Mouse (Mus musculus): ENCODE data around the gene Amotl1.

GRCm38 (mm10) chr9:14675707-14676691 is 31.1 kb upstream of the Amotl1 start:
- TF ChIP-seq CTCF (IDR thresholded peaks at IDR 0.05; ENCODE audit: insufficient read depth, low read length) (no peak), POLR2A (IDR thresholded peaks at IDR 0.05; ENCODE audit: borderline replicate concordance, extremely low read depth, low read depth, low read length) (no peak)
